ENCODE assay signal across 35 mouse cellular contexts in the genomic region with DNA sequence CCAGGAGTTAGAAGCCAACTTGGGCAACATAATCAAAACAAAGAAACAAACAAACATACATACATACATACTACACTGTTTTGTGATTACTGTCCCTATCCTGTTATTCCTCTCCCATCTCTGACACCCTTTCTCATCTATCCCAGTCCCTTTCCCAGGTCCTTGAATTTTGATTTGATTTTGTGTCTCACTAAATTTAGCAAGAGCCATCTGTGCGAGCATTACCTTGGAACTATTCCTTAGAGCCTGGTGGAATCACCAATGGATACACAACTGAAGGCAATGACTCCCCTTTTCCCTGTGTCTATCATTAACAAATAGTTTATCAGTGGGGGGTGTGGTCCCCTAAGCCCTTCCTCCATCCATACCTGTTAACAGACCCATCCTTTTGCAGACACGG. TPM values are rescaled to one million over a fixed set of nuclear protein-coding genes. Genes with fewer than 3 reads are reported as not detected.
DNase-seq lines count a peak whose midpoint lies in the region; ATAC-seq and TF ChIP-seq lines count a peak whose summit lies in the region.
"Had no signal": no experiment of that assay in that cellular context is flagged by ENCODE, and none has a peak within 500 bp of the region (broad histone marks: within the 10 kb centered on the region; RNA-seq: fewer than 3 reads in every experiment).

No protein-coding gene starts in this region.

- no peaks in the 10 kb centered on the region for H3K27me3 ChIP-seq in midbrain, embryonic 15.5 days (replicated peaks)
- H3K27me3 ChIP-seq: CH12.LX; embryonic facial prominence, embryonic 13.5 days; forebrain, embryonic 12.5 days; forebrain, embryonic 15.5 days; hindbrain, embryonic 12.5 days; hindbrain, embryonic 15.5 days; Patski had no signal

- no peak overlapping the region for H3K9ac ChIP-seq in midbrain, embryonic 15.5 days
- H3K9ac ChIP-seq: embryonic facial prominence, embryonic 13.5 days; forebrain, embryonic 12.5 days; forebrain, embryonic 15.5 days; hindbrain, embryonic 12.5 days; hindbrain, embryonic 15.5 days had no signal

- H3K36me3 ChIP-seq in midbrain, embryonic 15.5 days (replicated peaks), result no peaks in the 10 kb centered on the region
- H3K36me3 ChIP-seq: embryonic facial prominence, embryonic 10.5 days; embryonic facial prominence, embryonic 13.5 days; forebrain, embryonic 12.5 days; forebrain, embryonic 15.5 days; hindbrain, embryonic 12.5 days; hindbrain, embryonic 15.5 days had no signal

- H3K9me3 ChIP-seq in midbrain, embryonic 15.5 days, result no peaks in the 10 kb centered on the region
- H3K9me3 ChIP-seq: embryonic facial prominence, embryonic 10.5 days; embryonic facial prominence, embryonic 13.5 days; forebrain, embryonic 12.5 days; forebrain, embryonic 15.5 days; G1E; hindbrain, embryonic 12.5 days; hindbrain, embryonic 15.5 days had no signal

- peak overlapping the region; percentile 9; the same call in 1 of the 2 replicates for H3K27ac ChIP-seq in left cerebral cortex, adult 2 months
- H3K27ac ChIP-seq in midbrain, embryonic 15.5 days, result no peak overlapping the region
- H3K27ac ChIP-seq: embryonic facial prominence, embryonic 10.5 days; embryonic facial prominence, embryonic 13.5 days; forebrain, embryonic 12.5 days; forebrain, embryonic 15.5 days; gastrocnemius, adult 2 months; hindbrain, embryonic 12.5 days; hindbrain, embryonic 15.5 days had no signal

- H3K4me2 ChIP-seq in midbrain, embryonic 15.5 days, result no peak overlapping the region
- H3K4me2 ChIP-seq: embryonic facial prominence, embryonic 13.5 days; forebrain, embryonic 12.5 days; forebrain, embryonic 15.5 days; heart, embryonic 11.5 days; hindbrain, embryonic 12.5 days; hindbrain, embryonic 15.5 days had no signal

- WGBS in midbrain, embryonic 15.5 days, result 94% methylated on average over 2 of the region's 2 CpGs

- H3K4me1 ChIP-seq in midbrain, embryonic 15.5 days, result no peaks in the 10 kb centered on the region
- H3K4me1 ChIP-seq: embryonic facial prominence, embryonic 10.5 days; embryonic facial prominence, embryonic 13.5 days; forebrain, embryonic 12.5 days; forebrain, embryonic 15.5 days; hindbrain, embryonic 12.5 days; hindbrain, embryonic 15.5 days had no signal

- DNase-seq in cerebellum, adult 18-20 months, result peak; percentile 17 to 43
- no peak for DNase-seq in cerebellum, adult 11 months
- no peak for DNase-seq in frontal cortex, adult 2 months (ENCODE audit: extremely low spot score in 1 of 2, low spot score in 1 of 2)
- DNase-seq in left cerebral cortex, adult 2 months (ENCODE audit: extremely low spot score in 1 of 2, low spot score in 2 of 2), result no peak
- no peak for DNase-seq in left cerebral cortex, adult 11 months (ENCODE audit: low spot score)
- DNase-seq: adrenal gland, adult 2 months; adrenal gland, postnatal 14 days; B cell, adult 2 months; embryo, embryonic 11 days; gastrocnemius, adult 2 months; gastrocnemius, postnatal 14 days had no signal

- intact Hi-C loops in left cerebral cortex, adult 2 months (cut with DNase I), result no loop called here

- H3K4me3 ChIP-seq in left cerebral cortex, adult 2 months, result no peak overlapping the region
- H3K4me3 ChIP-seq in midbrain, embryonic 15.5 days, result no peak overlapping the region
- H3K4me3 ChIP-seq: embryonic facial prominence, embryonic 10.5 days; embryonic facial prominence, embryonic 13.5 days; erythroblast, embryonic 14.5 days; forebrain, embryonic 12.5 days; forebrain, embryonic 15.5 days; gastrocnemius, adult 2 months; hindbrain, embryonic 12.5 days; hindbrain, embryonic 15.5 days had no signal

- no peak for TF ChIP-seq CTCF in left cerebral cortex, adult 2 months (IDR thresholded peaks at IDR 0.05)

- peak; percentile 28; the same call in 1 of the 2 replicates for ATAC-seq in frontal cortex, adult (ENCODE audit: low TSS enrichment)
- no peak for ATAC-seq in midbrain, embryonic 15.5 days (replicated peaks)
- ATAC-seq: forebrain, embryonic 15.5 days; intestine, postnatal 0 days; Patski had no signal

RNA-seq across cellular contexts. Expression of a gene that starts 26.7 kb away (rescaled TPM):
- 0.18 TPM in 1 of 2 replicates, not detected in the other for polyA plus RNA-seq in frontal cortex, adult 2 months (2012; rRNA removed)
- total RNA-seq in left cerebral cortex, adult 2 months (2021), result 1 to 10 TPM in 1 of 2 experiments, not detected in 1; 3.7 TPM
- not detected in 2 replicates for polyA plus RNA-seq in midbrain, embryonic 15.5 days (2015; fragmentation: Nextera tagmentation; extraction: Ambion mirVana)
- total RNA-seq: adrenal gland, postnatal 14 days; adrenal gland, postnatal 4 days; common myeloid progenitor, adult 5-6 weeks; gastrocnemius, postnatal 4 days; hematopoietic stem cell, adult 5-6 weeks had no signal
- polyA plus RNA-seq: adrenal gland, adult 2 months; brain, embryonic 14.5 days; embryonic facial prominence, embryonic 10.5 days; embryonic facial prominence, embryonic 13.5 days; erythroblast, embryonic 14.5 days; forebrain, embryonic 12.5 days; G1E; heart, embryonic 14.5 days; heart, postnatal 0 days; hindbrain, embryonic 12.5 days; hindbrain, embryonic 15.5 days; intestine, embryonic 14.5 days; intestine, postnatal 0 days had no signal

RNA-seq across cellular contexts. Expression of a gene that starts 27.2 kb away (rescaled TPM):
- 106 and 115 TPM in 2 replicates for polyA plus RNA-seq in frontal cortex, adult 2 months (2012; rRNA removed)
- 100 to 1,000 TPM; 127 to 129 TPM for total RNA-seq in left cerebral cortex, adult 2 months (2021)
- polyA plus RNA-seq in midbrain, embryonic 15.5 days (2015; fragmentation: Nextera tagmentation; extraction: Ambion mirVana), result 19.4 and 21.2 TPM in 2 replicates

RNA-seq across cellular contexts. Expression of a gene that starts 31.1 kb away (rescaled TPM):
- 79.1 and 85.5 TPM in 2 replicates for polyA plus RNA-seq in frontal cortex, adult 2 months (2012; rRNA removed)
- 10 to 100 TPM; 46.0 to 46.4 TPM for total RNA-seq in left cerebral cortex, adult 2 months (2021)
- polyA plus RNA-seq in midbrain, embryonic 15.5 days (2015; fragmentation: Nextera tagmentation; extraction: Ambion mirVana), result 153 and 158 TPM in 2 replicates

RNA-seq across cellular contexts. Expression of a gene that starts 33.7 kb away (rescaled TPM):
- 0.06 TPM in 1 of 2 replicates, not detected in the other for polyA plus RNA-seq in frontal cortex, adult 2 months (2012; rRNA removed)
- total RNA-seq in left cerebral cortex, adult 2 months (2021), result not detected
- polyA plus RNA-seq in midbrain, embryonic 15.5 days (2015; fragmentation: Nextera tagmentation; extraction: Ambion mirVana), result not detected in 2 replicates
- total RNA-seq: adrenal gland, adult 2 months; adrenal gland, postnatal 14 days; adrenal gland, postnatal 4 days; CH12.LX; common myeloid progenitor, adult 5-6 weeks; gastrocnemius, adult 2 months; gastrocnemius, postnatal 14 days; gastrocnemius, postnatal 4 days; heart, adult 8-10 months; heart, postnatal 25 days; hematopoietic stem cell, adult 5-6 weeks had no signal
- polyA plus RNA-seq: adrenal gland, adult 2 months; brain, embryonic 14.5 days; embryonic facial prominence, embryonic 10.5 days; embryonic facial prominence, embryonic 13.5 days; erythroblast, embryonic 14.5 days; forebrain, embryonic 12.5 days; heart, embryonic 14.5 days; heart, postnatal 0 days; intestine, embryonic 14.5 days had no signal

RNA-seq across cellular contexts. Expression of a gene that starts 53.6 kb away (rescaled TPM):
- 245 and 291 TPM in 2 replicates for polyA plus RNA-seq in frontal cortex, adult 2 months (2012; rRNA removed)
- 100 to 1,000 TPM; 150 to 164 TPM for total RNA-seq in left cerebral cortex, adult 2 months (2021)
- polyA plus RNA-seq in midbrain, embryonic 15.5 days (2015; fragmentation: Nextera tagmentation; extraction: Ambion mirVana), result 21.9 and 26.0 TPM in 2 replicates

Comparison
In these comparisons a context has a peak if more than half of its experiments do, and no peak if none do; other contexts are left out.
1. DNase-seq: peak in cerebellum, adult 18-20 months (2 of 2); none in cerebellum, adult 11 months (single experiment), frontal cortex, adult 2 months (0 of 2), left cerebral cortex, adult 2 months (0 of 2) and left cerebral cortex, adult 11 months (single experiment).